Mouse (Mus musculus): ENCODE data around the gene Irak1bp1.

Gene Irak1bp1

GRCm38 (mm10) chr9:82829007-82829689 lies at the start of gene Irak1bp1:
Gene Irak1bp1, plus strand, starts transcription at chr9:82829540.
- DNase-seq (ENCODE audit: low spot score in 2 of 2): no peak

DNA sequence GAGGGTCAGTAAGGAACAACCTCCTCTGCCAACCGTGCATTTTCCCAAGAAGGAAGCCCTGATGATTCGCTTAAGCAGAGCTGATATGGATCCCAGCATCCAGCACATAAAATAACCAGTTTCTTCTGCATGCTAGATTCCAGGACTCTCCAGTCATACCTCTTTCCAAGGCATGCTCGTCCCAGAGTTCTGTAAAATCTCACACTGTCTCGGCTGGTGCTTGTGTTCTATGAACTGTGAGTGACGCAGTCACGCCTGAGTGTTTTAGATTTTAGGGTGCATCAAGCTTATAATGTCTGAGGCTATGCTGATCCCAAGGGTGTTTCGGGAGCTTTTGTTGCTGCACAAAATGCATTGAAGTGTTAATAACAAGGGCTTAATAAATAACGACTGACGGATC lies 41.0 kb upstream of the Irak1bp1 start:
- DNase-seq (ENCODE audit: low spot score in 2 of 2): no peak

DNA sequence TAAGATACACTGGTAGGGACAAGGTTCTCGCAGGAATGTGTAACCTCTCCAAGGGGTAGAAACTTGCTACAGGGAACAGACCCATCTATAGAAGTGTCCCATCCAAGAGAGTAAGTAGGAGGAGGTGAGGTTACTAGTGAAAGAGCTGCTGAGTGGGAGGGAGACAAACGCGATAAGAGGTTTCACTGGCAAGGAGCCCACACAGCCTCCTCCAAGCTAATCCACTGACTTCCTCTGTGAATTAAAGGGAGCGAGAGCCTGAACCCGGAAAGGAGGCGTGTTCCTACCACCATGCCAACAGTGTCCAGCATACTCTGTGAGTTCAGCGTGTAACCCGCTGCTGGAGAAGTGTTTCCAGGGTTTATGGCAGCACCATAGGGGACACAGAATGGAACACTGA lies 29.0 kb upstream of the Irak1bp1 start:
- DNase-seq (ENCODE audit: low spot score in 2 of 2): no peak

DNA sequence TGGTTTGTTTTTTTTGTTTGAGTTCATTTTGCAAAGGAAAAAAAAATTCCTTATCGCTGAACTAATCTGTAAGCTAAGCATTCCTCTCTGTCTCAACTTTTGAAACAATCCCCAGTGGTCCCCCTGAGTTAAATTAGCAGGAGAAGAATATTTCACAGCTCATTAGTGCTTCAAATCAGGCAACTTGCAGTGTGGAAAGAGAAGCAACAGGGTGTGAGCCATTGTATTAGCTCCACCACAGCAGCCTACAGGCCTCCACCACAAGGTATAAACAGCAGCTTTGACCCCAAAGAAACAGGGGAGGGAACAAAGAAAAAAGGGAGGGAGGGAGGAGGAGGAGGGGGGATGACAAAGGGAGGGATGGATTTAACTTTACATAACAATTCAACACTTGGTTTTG lies 22.2 kb upstream of the Irak1bp1 start:
- DNase-seq (ENCODE audit: low spot score in 2 of 2): no peak

DNA sequence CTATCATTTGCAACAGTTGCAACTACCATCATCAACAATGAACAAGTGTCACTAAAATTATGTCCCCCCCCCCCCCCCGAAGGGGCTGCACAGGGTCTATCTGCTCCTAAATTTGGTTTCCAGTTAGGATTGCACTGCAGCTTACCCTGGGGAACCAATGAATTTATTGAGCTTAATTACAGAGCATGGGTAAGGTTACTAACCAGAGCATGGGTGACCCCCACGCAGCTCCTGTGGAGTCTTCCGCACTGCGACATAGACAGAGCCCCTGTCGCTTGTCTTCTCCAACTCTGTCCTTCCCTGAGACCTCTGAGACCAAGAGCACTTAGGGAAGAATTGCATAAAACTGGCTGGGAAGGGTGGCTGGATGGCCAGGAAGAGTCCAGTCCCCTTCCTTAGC lies 21.7 kb upstream of the Irak1bp1 start:
- DNase-seq (ENCODE audit: low spot score in 2 of 2): no peak

DNA sequence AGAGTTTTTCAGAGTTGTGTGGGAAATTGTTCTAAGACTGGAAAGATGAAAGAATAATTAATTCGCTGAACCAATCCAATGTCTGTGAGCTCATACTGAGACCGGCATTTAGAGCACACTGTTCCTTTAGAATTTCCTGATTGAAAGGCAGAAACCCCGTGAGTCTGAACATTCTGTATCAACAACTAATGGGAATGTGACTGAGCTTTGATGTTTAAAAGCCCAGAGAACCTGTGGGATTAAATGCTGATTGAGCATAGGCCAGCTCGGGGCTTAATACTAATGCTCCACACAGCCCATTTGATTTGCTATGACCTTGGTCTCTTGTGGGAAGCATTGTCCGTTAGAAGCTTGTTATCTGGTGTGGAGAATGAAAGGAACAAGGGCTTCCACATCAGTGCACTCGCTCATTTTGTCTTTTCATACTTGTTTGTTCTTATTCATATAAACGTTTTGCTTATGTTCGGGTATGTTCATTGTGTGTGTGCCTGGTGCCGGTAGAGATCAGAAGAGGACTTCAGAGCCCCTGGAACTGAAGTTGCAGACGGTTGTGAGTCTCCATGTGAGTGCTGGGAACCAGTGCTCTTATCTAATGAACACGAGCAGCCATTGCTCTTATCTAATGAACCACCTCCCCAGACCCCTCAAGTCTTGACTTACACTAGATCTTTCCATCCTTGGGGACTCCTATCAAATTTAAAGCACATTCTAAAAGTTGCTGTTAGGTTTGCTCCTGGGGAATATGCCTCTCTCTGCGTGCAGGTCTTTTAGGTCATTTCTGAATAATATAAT lies 17.0 kb upstream of the Irak1bp1 start:
- DNase-seq (ENCODE audit: low spot score in 2 of 2): no peak

- DNase-seq (ENCODE audit: low spot score in 2 of 2): no peak
Observed at GRCm38 (mm10) chr9:82814536-82814935, 14.8 kb upstream of the Irak1bp1 start.

GRCm38 (mm10) chr9:82815257-82815785 lies 14.0 kb upstream of the Irak1bp1 start:
- no peak for DNase-seq (ENCODE audit: low spot score in 2 of 2)

DNA sequence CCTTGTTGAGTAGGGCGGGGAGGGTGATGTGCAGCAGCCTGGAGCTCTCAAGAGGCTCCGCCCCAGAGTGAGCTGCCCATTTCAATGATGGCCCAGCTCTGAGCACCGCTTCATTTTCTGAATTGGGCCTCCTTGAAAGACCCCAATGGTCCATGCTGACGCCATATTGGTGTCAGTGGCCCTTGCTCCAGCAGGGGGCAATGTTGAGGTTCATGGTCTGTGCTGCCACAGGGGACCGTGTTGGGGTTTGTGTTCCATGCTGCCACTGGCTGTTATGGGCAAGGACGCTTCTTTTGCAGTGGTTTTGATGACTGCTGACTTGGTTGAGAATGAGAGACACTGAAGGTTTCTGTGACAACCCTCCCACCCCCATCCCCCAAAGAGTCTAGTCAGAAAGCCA lies 2.9 kb upstream of the Irak1bp1 start:
- DNase-seq (ENCODE audit: low spot score in 2 of 2): no peak

- DNase-seq (ENCODE audit: low spot score in 2 of 2): peak; percentile 64 to 86
Observed at GRCm38 (mm10) chr9:82829693-82830430, 522 bp downstream of the Irak1bp1 start.

DNA sequence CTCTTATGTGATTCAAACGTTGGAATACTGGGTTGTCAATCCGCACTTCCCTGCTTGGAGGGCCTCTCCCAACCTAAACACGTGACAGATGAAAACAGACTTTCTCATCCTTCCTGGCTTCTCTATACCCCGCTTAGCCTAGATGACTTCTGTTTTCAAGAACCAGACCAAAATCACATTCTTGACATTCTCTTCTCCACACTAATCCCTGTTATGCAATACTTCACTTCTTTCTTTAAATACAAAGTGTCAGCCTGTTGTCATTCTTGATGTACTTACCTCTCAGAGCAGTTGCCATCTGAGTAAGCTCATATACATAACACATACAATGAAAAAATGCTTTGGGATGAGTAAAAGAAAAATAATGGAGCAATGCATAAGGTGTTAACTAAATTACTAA lies 2.6 kb downstream of the Irak1bp1 start:
- no peak for DNase-seq (ENCODE audit: low spot score in 2 of 2)

DNA sequence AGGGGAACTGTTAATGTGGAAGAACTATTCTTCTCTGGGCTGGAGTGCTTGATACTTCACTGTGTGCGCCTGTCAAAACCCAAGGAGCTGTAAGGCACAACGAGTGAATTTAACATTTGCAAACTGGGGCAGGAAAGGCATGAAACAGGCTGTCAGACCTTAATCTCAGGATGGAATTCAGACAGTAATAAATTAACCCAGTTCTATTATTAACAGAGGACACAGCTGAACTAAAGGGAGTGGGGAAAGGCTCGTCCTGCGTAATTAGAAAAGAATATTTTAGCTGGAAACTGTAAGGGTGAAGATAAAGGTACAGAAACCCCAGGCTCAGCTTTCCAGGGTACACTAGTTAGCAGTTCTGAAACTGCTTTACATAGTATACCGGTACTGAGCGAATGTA lies 6.6 kb downstream of the Irak1bp1 start:
- DNase-seq (ENCODE audit: low spot score in 2 of 2): no peak

DNA sequence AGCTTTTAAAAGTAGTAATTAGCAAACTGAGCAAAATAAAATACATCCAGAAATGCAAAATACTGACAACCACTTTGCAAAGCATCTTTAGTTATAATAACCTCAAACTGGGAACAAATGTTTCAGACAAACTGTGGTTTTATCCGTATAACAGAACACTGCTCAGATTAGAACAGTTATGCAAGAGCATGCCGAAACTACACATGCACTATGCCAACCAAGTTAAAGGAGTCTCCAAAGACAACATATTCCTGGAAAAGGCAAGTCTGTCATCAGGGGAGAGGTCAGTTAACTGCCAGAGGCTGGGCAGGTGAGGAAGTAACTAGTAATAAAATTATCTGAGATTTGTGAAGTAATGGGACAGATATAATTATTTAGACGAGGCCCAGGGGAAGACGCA lies 13.3 kb downstream of the Irak1bp1 start:
- DNase-seq (ENCODE audit: low spot score in 2 of 2): no peak

DNA sequence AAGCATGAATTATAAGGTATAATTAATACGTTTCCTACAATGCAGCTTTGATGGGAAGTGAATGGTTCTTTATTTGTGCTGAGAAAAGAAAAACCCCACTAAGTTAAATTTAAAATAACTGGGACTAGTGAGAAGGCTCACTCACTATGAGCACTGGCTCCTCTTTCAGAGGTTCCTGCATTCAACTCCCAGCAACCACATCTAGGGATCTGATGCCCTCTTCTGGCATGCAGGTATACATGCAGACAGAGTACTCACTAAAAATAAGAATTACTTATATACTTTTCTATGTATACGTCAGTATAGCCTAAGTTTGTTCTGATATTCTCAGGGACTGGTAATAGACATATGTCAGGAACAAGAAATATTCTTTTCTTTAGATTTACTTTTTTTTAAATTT lies 24.7 kb downstream of the Irak1bp1 start:
- DNase-seq (ENCODE audit: low spot score in 2 of 2): no peak

GRCm38 (mm10) chr9:82854973-82855614 lies 25.8 kb downstream of the Irak1bp1 start:
- no peak for DNase-seq (ENCODE audit: low spot score in 2 of 2)

- no peak for DNase-seq (ENCODE audit: low spot score in 2 of 2)
Observed at GRCm38 (mm10) chr9:82856241-82856640, 26.9 kb downstream of the Irak1bp1 start.

DNA sequence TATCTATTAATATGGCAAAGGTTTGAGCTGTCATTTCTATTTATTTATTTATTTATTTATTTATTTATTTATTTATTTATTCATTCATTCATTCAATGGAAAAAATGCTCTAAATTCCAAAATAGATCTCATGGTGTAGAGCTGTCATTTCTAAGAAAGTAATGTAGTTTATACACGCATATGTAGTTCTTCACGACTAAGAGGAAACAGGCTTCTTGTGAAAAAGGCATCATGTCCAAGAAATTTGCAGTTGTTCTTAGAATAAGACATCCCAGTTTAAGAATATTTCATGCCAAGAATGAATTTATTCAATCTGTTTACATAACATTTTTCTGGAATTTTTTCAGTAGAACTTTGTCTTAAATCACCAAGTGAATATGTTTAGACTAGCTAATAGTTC lies 31.5 kb downstream of the Irak1bp1 start:
- no peak for DNase-seq (ENCODE audit: low spot score in 2 of 2)

DNA sequence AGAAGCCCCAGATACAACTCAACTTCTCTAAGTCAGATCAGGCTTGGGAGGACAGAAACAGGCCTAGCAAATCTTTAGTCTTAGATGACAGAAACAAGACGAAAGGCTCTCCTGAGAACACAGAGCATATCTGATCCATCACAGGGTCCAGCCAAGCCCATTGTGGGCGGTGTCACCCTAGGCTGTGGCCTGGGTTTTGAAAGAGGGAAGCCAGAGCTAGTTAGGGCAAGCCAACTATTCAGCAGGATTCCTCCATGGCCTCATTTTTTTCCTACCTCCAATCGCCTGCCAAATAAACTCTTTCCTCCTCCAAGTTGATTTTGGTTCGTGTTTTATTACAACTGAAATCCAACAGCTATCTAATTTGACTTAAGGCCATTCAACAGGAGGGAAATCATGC lies 32.0 kb downstream of the Irak1bp1 start:
- DNase-seq (ENCODE audit: low spot score in 2 of 2): no peak

- no peak for DNase-seq (ENCODE audit: low spot score in 2 of 2)
Observed at GRCm38 (mm10) chr9:82861775-82862430, 32.6 kb downstream of the Irak1bp1 start.

DNA sequence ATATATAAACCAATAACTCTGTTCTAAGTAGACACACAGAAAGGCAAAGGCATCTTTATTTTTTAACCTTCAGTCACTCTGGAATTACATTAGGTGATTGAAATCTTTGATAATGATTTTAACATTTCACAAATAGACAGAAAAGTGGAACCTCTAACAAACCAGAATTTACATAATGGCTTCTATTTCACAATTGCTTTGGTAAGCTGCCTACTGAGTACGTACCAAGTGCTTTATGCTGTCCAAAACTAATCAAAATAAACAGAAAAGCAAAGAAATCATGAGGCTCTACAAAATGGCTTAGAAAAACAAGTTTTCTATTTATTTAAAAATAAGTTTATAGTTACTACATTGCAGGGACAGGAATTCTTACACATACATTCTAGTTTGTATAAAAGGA lies 36.8 kb downstream of the Irak1bp1 start:
- DNase-seq (ENCODE audit: low spot score in 2 of 2): no peak

DNA sequence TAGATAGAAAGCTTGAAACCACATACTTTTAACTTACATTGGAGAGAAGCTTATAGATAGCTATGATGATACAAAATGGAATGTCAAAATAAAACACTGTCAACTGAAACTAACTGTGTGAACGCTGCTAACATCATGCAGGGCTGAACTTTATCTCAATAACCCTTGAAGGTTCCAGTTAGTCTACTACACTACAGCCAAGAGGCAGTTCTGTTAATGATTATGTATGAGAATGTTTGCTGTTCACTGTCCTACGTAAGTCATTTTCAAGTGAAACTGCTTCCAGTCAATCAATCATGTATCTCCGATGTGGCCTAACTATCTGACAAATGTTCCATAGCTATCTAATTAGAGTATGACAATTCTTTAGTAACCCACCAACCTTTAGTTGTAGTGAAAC lies 38.4 kb downstream of the Irak1bp1 start:
- no peak for DNase-seq (ENCODE audit: low spot score in 2 of 2)
